Mouse (Mus musculus): ENCODE measurements around the gene Arhgef28.

GRCm38 (mm10) chr13:97941909-97942680 is 264.1 kb downstream of the Arhgef28 start:
- TF ChIP-seq GATA1 (IDR thresholded peaks at IDR 0.05; ENCODE audit: borderline replicate concordance, low read length) (no peak), CTCF (IDR thresholded peaks at IDR 0.05; ENCODE audit: low read depth, low read length) (no peak)
